Mouse (Mus musculus) embryonic facial prominence, embryonic 12.5 days (tissue): Measurements from ENCODE around the gene Letm1. TPM values are rescaled to one million over a fixed set of nuclear protein-coding genes. Genes with fewer than 3 reads are reported as not detected.

Experiments used
- ATAC-seq: fragments of 200-750 bp; cut with Nextera tagmentation; 2 replicates; pipeline ENCODE4 v1.8.0; 2017; ENCODE audit not compliant: insufficient number of reproducible peaks, insufficient read depth, low FRiP score, low TSS enrichment
- H3K27ac ChIP-seq: fragments of 300-500 bp; sonication (generic); 2 replicates; pipeline ENCODE4 v1.5.1; 2016; ENCODE audit warnings: mild to moderate bottlenecking
- H3K27me3 ChIP-seq: fragments of 300-500 bp; sonication (generic); 2 replicates; pipeline ENCODE4 v1.6.1; 2016; ENCODE audit warnings: mild to moderate bottlenecking, moderate library complexity
- H3K36me3 ChIP-seq: fragments of 300-500 bp; sonication (generic); 2 replicates; pipeline ENCODE4 v1.6.1; 2016; ENCODE audit warnings: mild to moderate bottlenecking
- H3K4me1 ChIP-seq: fragments of 300-500 bp; sonication (generic); 2 replicates; pipeline ENCODE4 v1.6.1; 2016
- H3K4me2 ChIP-seq: fragments of 300-500 bp; sonication (generic); replicated peaks from 2 replicates; pipeline ENCODE4 v1.6.1; 2016; ENCODE audit warnings: mild to moderate bottlenecking, moderate library complexity
- H3K4me3 ChIP-seq: fragments of 300-500 bp; sonication (generic); 2 replicates; pipeline ENCODE4 v1.5.1; 2016; ENCODE audit warnings: mild to moderate bottlenecking
- H3K9ac ChIP-seq: fragments of 300-500 bp; sonication (generic); 2 replicates; pipeline ENCODE4 v1.6.1; 2016; ENCODE audit warnings: mild to moderate bottlenecking, moderate library complexity
- H3K9me3 ChIP-seq: fragments of 300-500 bp; sonication (generic); 2 replicates; pipeline ENCODE4 v1.6.1; 2016; ENCODE audit warnings: mild to moderate bottlenecking, moderate library complexity
- WGBS: fragments of 180-500 bp; shearing (Covaris S2); methylation state at CpG from one replicate; pipeline ENCODE4 v1.1.7; 2016; 5-methylcytosine and 5-hydroxymethylcytosine counted together
- polyA plus RNA-seq: library from polyadenylated mRNA; unstranded; fragments of >200 nt; fragmentation: Nextera tagmentation; extraction: Ambion mirVana; gene quantifications from 2 replicates; pipeline ENCODE4 v1.2.1, GENCODE M21; 2016

The Letm1 gene
- polyA plus RNA-seq, 1 experiment from 2014 or later: 65.3 TPM

DNA sequence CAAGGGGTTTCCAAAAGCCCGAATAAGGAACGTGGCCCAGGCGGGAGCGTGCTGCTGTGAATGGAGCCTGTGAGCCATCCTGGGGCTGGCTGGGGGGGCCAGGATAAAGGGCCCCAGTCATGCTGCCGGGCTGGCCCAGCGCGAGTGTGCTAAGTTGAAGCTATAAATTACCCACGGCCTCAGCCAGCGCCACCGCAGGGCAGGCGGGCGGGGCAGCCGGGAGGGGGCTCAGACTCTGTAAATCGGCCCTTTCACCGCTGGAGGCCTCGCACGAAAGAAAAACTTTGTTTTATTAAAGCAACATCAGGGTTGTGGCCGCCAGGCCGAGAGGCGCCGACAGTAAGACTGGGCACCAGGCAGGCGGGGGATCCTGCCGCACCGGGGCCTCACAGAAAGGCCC, 90.2 kb downstream of the Letm1 start:
- no peak overlapping the region; the same call in 1 of the 2 replicates for H3K4me3 ChIP-seq
- H3K36me3 ChIP-seq: no peaks in the 10 kb centered on the region
- peak overlapping the region; percentile 12 for H3K9ac ChIP-seq
- WGBS: 2% methylated on average over 24 of the region's 24 CpGs
- peak; percentile 47 for ATAC-seq
- peak overlapping the region; percentile 33 for H3K4me2 ChIP-seq
- H3K27me3 ChIP-seq: peaks cover 41% of the 10 kb centered on the region
- peaks cover 42% of the 10 kb centered on the region for H3K4me1 ChIP-seq
- peak overlapping the region; percentile 81 for H3K27ac ChIP-seq
- no peaks in the 10 kb centered on the region for H3K9me3 ChIP-seq

DNA sequence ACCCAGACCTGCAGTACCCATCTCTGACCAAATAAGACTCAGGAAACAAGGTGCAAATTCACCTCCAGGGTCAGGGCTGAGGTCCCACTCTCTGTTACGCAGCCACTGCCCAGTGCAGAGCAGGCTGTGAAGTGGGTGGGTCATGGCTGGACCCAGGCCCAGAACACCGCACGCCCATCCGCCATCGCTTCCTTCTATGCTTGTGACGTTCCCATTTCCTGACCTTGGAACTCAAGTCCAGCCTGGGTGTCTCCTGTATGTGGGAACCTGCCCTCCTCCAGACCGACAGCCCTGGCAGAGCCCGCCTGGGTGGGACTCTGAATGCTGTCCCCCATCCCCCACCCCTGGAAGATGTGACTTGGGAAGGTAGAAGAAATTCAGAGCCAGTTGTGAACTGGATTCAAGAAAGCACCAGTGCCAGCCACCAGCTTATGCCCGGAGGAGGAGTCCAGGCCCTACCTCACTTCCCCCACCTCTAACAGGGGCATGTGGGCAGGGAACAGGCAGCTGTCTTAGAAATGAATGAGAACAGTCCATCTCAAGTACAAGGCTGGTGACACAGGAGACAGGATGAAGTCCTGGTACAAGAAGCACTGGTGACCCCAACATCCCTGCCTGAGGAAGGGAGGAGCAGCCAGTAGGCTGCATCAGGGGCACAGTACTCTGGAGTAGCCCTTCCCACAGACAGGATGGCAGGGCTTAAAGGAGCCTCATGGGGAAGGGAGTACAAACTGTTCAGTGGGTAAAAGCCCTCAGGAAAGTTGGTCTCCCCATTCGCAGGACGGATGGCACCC, 92.6 kb downstream of the Letm1 start:
- 0 out of 2 replicates have a peak, but pooled peaks have one; percentile 0 for ATAC-seq
- 78% methylated on average over 11 of the region's 11 CpGs for WGBS
- Histone ChIP-seq H3K4me3 (no peak overlapping the region), H3K27ac (no peak overlapping the region), H3K27me3 (peaks cover 25% of the 10 kb centered on the region), H3K4me2 (no peak overlapping the region), H3K36me3 (no peaks in the 10 kb centered on the region), H3K9me3 (no peaks in the 10 kb centered on the region), H3K4me1 (peaks cover 31% of the 10 kb centered on the region), H3K9ac (0 out of 2 replicates have a peak overlapping the region, but pooled peaks have one; percentile 12)

Other genes starting within 250 kb of the Letm1 start
- 72.9 and 74.6 TPM in 2 replicates for gene Fam53a, start 153.2 kb downstream of the Letm1 start, polyA plus RNA-seq
- 0.38 and 0.83 TPM in 2 replicates for gene Gm9903, start 152.9 kb downstream of the Letm1 start, polyA plus RNA-seq
- gene Slbp, start 130.2 kb downstream of the Letm1 start, polyA plus RNA-seq: 265 and 270 TPM in 2 replicates
- gene Tacc3, start 124.7 kb downstream of the Letm1 start, polyA plus RNA-seq: 227 and 249 TPM in 2 replicates
- gene Tmem129, start 124.4 kb downstream of the Letm1 start, polyA plus RNA-seq: 40.7 and 43.3 TPM in 2 replicates
- 13.4 and 19.5 TPM in 2 replicates for gene Fgfr3, start 61.1 kb downstream of the Letm1 start, polyA plus RNA-seq
- 64.0 and 77.1 TPM in 2 replicates for gene Nsd2, start 37.9 kb upstream of the Letm1 start, polyA plus RNA-seq
- 69.7 and 74.3 TPM in 2 replicates for gene Nelfa, start 153.6 kb upstream of the Letm1 start, polyA plus RNA-seq
- gene Gm1673, start 200.6 kb upstream of the Letm1 start, polyA plus RNA-seq: 213 and 239 TPM in 2 replicates
- gene Nat8l, start 213.2 kb upstream of the Letm1 start, polyA plus RNA-seq: 0.34 and 0.41 TPM in 2 replicates